Mouse (Mus musculus): Measurements from ENCODE around the gene Gm7029. TPM values are rescaled to one million over a fixed set of nuclear protein-coding genes. Genes with fewer than 3 reads are reported as not detected.
A peak's percentile ranks its signal among the peaks of the same experiment; 100 is the strongest.
"Not testable (repeated sequence)": the region's sequence is repeated elsewhere in the genome, so short reads cannot be mapped to it uniquely, and the experiment has no call there.

The Gm7029 gene
- total and polyA plus RNA-seq, 2 experiments from 2014 or later, result not detected

DNA sequence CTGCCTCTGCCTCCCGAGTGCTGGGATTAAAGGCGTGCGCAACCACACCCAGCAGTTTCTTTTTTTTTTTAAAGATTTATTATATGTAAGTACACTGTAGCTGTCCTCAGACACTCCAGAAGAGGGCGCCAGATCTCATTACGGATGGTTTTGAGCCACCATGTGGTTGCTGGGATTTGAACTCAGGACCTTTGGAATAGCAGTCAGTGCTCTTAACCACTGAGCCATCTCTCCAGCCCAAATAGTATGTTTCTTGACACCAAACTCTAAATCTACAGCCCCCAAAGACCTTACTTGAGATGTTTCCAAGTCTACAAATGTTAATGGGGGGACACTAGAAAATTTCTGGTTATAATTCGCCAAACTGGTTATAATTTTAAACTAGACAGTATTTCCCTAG lies 18.3 kb downstream of the Gm7029 start:
- H3K4me1 ChIP-seq (ENCODE audit: insufficient read depth); ATAC-seq; H3K4me3 ChIP-seq (ENCODE audit: low read depth, low read length); H3K36me3 ChIP-seq (ENCODE audit: insufficient read depth); H3K4me2 ChIP-seq (ENCODE audit: low read depth); H3K9ac ChIP-seq; H3K9me3 ChIP-seq (ENCODE audit: low read length); H3K27me3 ChIP-seq (ENCODE audit: insufficient read depth, low read length); H3K27ac ChIP-seq (ENCODE audit: low read depth, low read length); DNase-seq: not testable (repeated sequence)
- 75% methylated on average over 6 of the region's 6 CpGs for WGBS
- TF ChIP-seq CTCF (IDR thresholded peaks at IDR 0.05; ENCODE audit: low read depth), result 0 out of 2 replicates have a peak, but pooled peaks have one; percentile 3

DNA sequence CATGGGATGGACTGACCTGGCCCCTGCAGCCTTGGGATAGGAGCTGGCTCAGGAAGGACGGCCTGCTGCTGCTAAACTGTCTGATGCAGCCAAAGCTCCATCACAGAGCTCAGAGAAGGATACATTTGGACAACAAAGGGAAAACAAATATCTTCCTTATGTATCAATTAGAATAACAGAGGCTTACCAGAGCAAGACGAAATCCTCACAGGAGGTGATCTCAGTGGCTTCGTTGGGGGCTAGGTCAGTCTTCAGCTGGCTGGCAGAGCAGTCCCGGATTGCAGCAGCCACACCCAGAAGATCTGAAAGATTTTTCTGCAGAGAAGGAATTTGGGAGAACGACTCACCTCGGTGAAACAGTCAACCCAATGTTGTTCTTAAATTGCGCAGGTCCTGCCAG lies 18.8 kb downstream of the Gm7029 start:
- Histone ChIP-seq H3K27ac (ENCODE audit: low read depth, low read length) (no peak overlapping the region), H3K4me1 (ENCODE audit: insufficient read depth) (no peaks in the 10 kb centered on the region), H3K36me3 (ENCODE audit: insufficient read depth) (no peaks in the 10 kb centered on the region), H3K27me3 (ENCODE audit: insufficient read depth, low read length) (no peaks in the 10 kb centered on the region), H3K4me2 (ENCODE audit: low read depth) (no peak overlapping the region), H3K9ac (no peak overlapping the region), H3K9me3 (ENCODE audit: low read length) (no peaks in the 10 kb centered on the region), H3K4me3 (ENCODE audit: low read depth, low read length) (no peak overlapping the region)
- WGBS, result 29% methylated on average over 7 of the region's 7 CpGs
- no peak for TF ChIP-seq CTCF (IDR thresholded peaks at IDR 0.05; ENCODE audit: low read depth)
- no peak for ATAC-seq
- DNase-seq, result no peak

DNA sequence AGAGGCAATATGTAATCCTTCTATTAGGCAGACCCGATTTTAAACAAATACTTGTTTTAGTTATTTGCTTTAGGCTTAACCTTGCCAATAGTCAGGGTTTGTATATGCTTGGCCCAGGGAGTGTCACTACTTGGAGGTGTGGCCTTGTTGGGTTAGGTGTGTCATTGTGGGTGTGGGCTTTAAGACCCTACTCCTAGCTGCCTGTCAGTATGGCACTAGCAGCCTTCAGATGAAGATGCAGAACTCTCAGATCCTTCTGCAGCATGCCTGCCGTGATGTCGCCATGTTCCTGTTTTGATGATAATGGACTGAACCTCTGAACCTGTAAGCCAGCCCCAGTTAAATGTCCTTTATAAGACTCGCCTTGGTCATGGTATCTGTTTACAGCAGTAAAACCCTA lies 19.4 kb downstream of the Gm7029 start:
- DNase-seq; H3K4me2 ChIP-seq (ENCODE audit: low read depth); H3K36me3 ChIP-seq (ENCODE audit: insufficient read depth); H3K27me3 ChIP-seq (ENCODE audit: insufficient read depth, low read length); H3K9ac ChIP-seq; ATAC-seq; H3K4me1 ChIP-seq (ENCODE audit: insufficient read depth); H3K4me3 ChIP-seq (ENCODE audit: low read depth, low read length); H3K27ac ChIP-seq (ENCODE audit: low read depth, low read length); H3K9me3 ChIP-seq (ENCODE audit: low read length): not testable (repeated sequence)
- 83% methylated on average over 4 of the region's 4 CpGs for WGBS

DNA sequence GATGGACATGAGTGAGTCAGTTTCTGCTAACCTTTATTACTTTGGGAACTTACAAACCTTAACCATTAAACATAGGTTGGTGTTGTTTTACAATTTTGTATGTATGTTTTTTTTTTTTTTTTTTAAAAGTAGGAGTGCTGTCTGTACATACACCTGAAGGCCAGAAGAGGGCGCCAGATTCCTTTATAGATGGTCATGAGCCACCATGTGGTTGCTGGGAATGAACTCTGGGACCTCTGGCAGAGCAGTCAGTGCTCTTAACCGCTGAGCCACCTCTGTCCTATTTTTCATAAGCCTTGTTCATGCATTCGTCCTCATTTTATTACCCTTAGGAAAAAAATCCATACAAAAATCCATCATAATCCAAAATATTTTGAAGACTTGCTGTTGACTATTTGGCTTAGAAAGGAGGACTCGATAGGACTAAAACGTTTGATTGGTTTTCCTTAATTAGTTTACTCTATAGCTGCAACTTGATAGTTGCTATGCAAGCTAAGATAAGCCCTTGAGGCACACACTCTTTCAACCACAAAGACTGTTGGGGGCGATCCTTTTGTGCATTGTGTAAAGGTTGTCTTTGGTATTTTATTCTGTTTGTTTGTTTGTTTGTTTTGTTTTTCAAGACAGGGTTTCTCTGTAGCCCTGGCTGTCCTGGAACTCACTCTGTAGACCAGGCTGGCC lies 23.6 kb downstream of the Gm7029 start:
- H3K27ac ChIP-seq (ENCODE audit: low read depth, low read length), result no peak overlapping the region
- TF ChIP-seq CTCF (IDR thresholded peaks at IDR 0.05; ENCODE audit: low read depth), result peak; percentile 62
- H3K4me3 ChIP-seq (ENCODE audit: low read depth, low read length), result no peak overlapping the region
- ATAC-seq (no peak), DNase-seq (peak; percentile 57)
- no peaks in the 10 kb centered on the region for H3K9me3 ChIP-seq (ENCODE audit: low read length)
- no peak overlapping the region for H3K9ac ChIP-seq
- H3K36me3 ChIP-seq (ENCODE audit: insufficient read depth), result no peaks in the 10 kb centered on the region
- WGBS, result 43% methylated on average over 6 of the region's 6 CpGs
- H3K4me1 ChIP-seq (ENCODE audit: insufficient read depth), result no peaks in the 10 kb centered on the region
- no peak overlapping the region for H3K4me2 ChIP-seq (ENCODE audit: low read depth)
- H3K27me3 ChIP-seq (ENCODE audit: insufficient read depth, low read length), result no peaks in the 10 kb centered on the region

DNA sequence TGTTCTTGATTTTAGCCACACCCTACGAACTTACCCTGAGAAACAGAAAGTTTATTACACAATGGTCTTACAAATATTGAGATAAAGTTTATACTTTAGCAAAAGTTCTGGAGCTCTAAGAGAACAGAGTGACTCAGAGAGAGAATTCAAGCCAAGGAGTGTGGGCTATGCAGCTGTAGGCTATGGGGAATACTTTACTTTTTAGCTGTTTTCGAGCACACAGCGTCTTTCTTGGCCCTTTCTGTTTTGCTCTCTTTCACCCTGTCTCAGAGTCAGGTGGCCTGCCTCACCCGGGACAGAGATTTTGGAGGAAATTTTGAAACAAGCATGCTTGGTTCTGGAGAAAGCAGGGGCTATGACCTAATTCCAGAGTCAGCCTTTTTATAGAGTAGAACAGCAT lies 24.6 kb downstream of the Gm7029 start:
- not testable (repeated sequence) for H3K36me3 ChIP-seq (ENCODE audit: insufficient read depth); H3K4me1 ChIP-seq (ENCODE audit: insufficient read depth); H3K4me3 ChIP-seq (ENCODE audit: low read depth, low read length); ATAC-seq; DNase-seq; H3K9me3 ChIP-seq (ENCODE audit: low read length); H3K9ac ChIP-seq; H3K27me3 ChIP-seq (ENCODE audit: insufficient read depth, low read length); H3K27ac ChIP-seq (ENCODE audit: low read depth, low read length); H3K4me2 ChIP-seq (ENCODE audit: low read depth)
- 89% methylated on average over 4 of the region's 4 CpGs for WGBS

DNA sequence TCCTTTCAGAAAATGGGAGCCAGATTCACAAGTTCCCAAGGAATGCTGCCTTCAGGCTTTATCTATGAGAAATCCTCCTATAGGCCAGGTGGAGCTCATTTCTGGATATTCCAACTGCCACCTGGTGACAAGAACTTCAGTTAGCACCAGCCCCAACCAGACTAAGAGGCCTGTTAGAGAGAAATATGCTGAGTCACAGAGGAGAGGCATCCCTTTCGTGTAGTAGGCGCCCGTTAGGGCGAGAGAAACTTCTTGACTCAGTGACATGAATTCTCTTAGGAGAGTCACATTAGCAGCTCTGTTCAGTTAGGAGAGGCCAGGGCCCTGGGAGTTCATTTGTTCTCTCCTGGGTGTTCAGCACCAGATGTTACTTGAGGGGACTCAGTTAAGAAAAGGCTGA lies 26.0 kb downstream of the Gm7029 start:
- no peaks in the 10 kb centered on the region for H3K9me3 ChIP-seq (ENCODE audit: low read length)
- no peak overlapping the region for H3K9ac ChIP-seq
- H3K36me3 ChIP-seq (ENCODE audit: insufficient read depth), result no peaks in the 10 kb centered on the region
- no peak overlapping the region for H3K27ac ChIP-seq (ENCODE audit: low read depth, low read length)
- DNase-seq (no peak), ATAC-seq (no peak)
- TF ChIP-seq CTCF (IDR thresholded peaks at IDR 0.05; ENCODE audit: low read depth), result no peak
- no peak overlapping the region for H3K4me3 ChIP-seq (ENCODE audit: low read depth, low read length)
- H3K27me3 ChIP-seq (ENCODE audit: insufficient read depth, low read length), result no peaks in the 10 kb centered on the region
- no peak overlapping the region for H3K4me2 ChIP-seq (ENCODE audit: low read depth)
- WGBS, result 78% methylated on average over 4 of the region's 4 CpGs
- no peaks in the 10 kb centered on the region for H3K4me1 ChIP-seq (ENCODE audit: insufficient read depth)

DNA sequence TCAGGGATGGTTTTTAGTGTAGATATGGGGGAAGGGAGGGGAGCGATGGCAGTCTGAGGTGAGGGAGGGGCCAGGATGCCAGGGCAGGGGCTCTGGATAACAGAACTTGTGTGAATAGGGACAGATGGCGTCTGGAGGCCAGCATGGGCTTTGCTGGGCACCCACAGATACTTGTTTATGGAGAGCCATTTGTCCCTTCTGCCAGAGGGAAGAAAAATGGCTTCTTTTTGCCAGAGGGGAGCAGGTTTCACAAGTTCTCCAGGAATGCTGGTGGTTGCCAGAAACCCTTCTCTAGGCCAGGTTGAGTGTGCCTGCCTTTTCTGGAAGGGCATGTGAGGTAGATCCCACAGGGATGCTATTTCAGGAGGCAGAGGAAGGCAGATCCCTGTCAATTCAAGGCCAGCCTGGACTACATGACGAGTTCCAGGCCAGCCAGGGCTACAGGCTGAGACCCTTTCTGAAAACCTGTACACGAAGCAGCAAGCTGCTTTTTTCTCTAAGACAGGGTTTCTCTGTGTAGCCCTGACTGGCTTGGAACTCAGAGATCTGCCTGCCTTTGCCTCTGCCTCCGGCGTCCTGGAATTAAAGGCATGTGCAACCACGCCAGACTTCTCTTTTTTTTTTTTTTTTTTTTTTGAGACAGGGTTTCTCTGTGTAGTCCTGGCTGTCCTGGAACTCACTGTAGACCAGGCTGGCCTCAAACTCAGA lies 26.8 kb downstream of the Gm7029 start:
- H3K4me2 ChIP-seq (ENCODE audit: low read depth), result no peak overlapping the region
- TF ChIP-seq CTCF (IDR thresholded peaks at IDR 0.05; ENCODE audit: low read depth), result no peak
- no peaks in the 10 kb centered on the region for H3K27me3 ChIP-seq (ENCODE audit: insufficient read depth, low read length)
- H3K9me3 ChIP-seq (ENCODE audit: low read length), result no peaks in the 10 kb centered on the region
- no peak for DNase-seq
- no peak for ATAC-seq
- no peak overlapping the region for H3K4me3 ChIP-seq (ENCODE audit: low read depth, low read length)
- H3K9ac ChIP-seq, result no peak overlapping the region
- no peaks in the 10 kb centered on the region for H3K36me3 ChIP-seq (ENCODE audit: insufficient read depth)
- H3K4me1 ChIP-seq (ENCODE audit: insufficient read depth), result no peaks in the 10 kb centered on the region
- H3K27ac ChIP-seq (ENCODE audit: low read depth, low read length), result no peak overlapping the region
- WGBS, result 71% methylated on average over 7 of the region's 7 CpGs

Data from forebrain, postnatal 0 days (tissue).